Mouse (Mus musculus) cerebellum, adult 2 months (tissue): Measurements from ENCODE around the gene Gpc6.

Experiments
- CTCF ChIP-seq: fragments of 200-500 bp; IDR thresholded peaks from 2 replicates; pipeline ENCODE4 v1.5.1; 2011; ENCODE audit warnings: low read depth, mild to moderate bottlenecking, control low read depth, low read length, moderate library complexity, borderline replicate concordance; ENCODE audit not compliant: insufficient read depth
- POLR2A ChIP-seq: fragments of 200-500 bp; IDR thresholded peaks from 2 replicates; pipeline ENCODE4 v1.6.1; 2011; ENCODE audit warnings: low read length, control low read depth, borderline replicate concordance; ENCODE audit not compliant: insufficient read depth

GRCm38 (mm10) chr14:117852842-117853241 is 927.7 kb downstream of the Gpc6 start:
- TF ChIP-seq CTCF (no peak), POLR2A (no peak)
